20 mouse cellular contexts compared by ENCODE assay signal in genomic region chr11:66344822-66345221, GRCm38 (mm10).
DNase-seq lines count a peak whose midpoint lies in the region; ATAC-seq lines count a peak whose summit lies in the region.
"Had no signal": no experiment of that assay in that cellular context is flagged by ENCODE, and none has a peak within 500 bp of the region (broad histone marks: within the 10 kb centered on the region; RNA-seq: fewer than 3 reads in every experiment).

No protein-coding gene starts in this region.

- ATAC-seq in frontal cortex, adult (ENCODE audit: low TSS enrichment) = peak; percentile 65
- ATAC-seq in lung, embryonic 16.5 days (ENCODE audit: low read depth) = peak; percentile 69; the same call in 1 of the 2 replicates
- ATAC-seq: forebrain, embryonic 16.5 days; hindbrain, postnatal 0 days had no signal

- no peaks in the 10 kb centered on the region for H3K4me1 ChIP-seq in lung, embryonic 16.5 days (replicated peaks; ENCODE audit: control insufficient read depth, insufficient read depth, low read length)
- H3K4me1 ChIP-seq: embryonic facial prominence, embryonic 12.5 days; hindbrain, embryonic 12.5 days had no signal

- H3K27me3 ChIP-seq in lung, embryonic 16.5 days (ENCODE audit: control insufficient read depth, insufficient read depth, low read depth, low read length) = no peaks in the 10 kb centered on the region
- H3K27me3 ChIP-seq: embryonic facial prominence, embryonic 12.5 days; hindbrain, embryonic 12.5 days had no signal

- H3K4me3 ChIP-seq in lung, embryonic 16.5 days (ENCODE audit: low read length) = no peak overlapping the region
- H3K4me3 ChIP-seq: embryonic facial prominence, embryonic 12.5 days; hindbrain, embryonic 12.5 days had no signal

- no peak for DNase-seq in frontal cortex, adult 2 months (ENCODE audit: extremely low spot score in 1 of 2, low spot score in 1 of 2)
- DNase-seq in NIH3T3 (ENCODE audit: low read depth) = peak; percentile 19
- peak; percentile 15 for DNase-seq in lung, postnatal 36 days
- no peak for DNase-seq in left cerebral cortex, adult 9 months (ENCODE audit: low spot score in 2 of 2)
- DNase-seq in retina, postnatal 1 day = no peak
- DNase-seq: adrenal gland, adult 2 months; adrenal gland, postnatal 25 days; cerebellum, adult 11-12 months; cerebellum, adult 9-10 months; cerebellum, postnatal 25 days; gastrocnemius, postnatal 36 days; heart, adult 11 months; heart, postnatal 10 days; heart, postnatal 4 days had no signal

- H3K4me2 ChIP-seq in lung, embryonic 16.5 days (ENCODE audit: low read depth, low read length) = no peak overlapping the region
- H3K4me2 ChIP-seq: embryonic facial prominence, embryonic 12.5 days; hindbrain, embryonic 12.5 days had no signal

- H3K9me3 ChIP-seq in lung, embryonic 16.5 days (ENCODE audit: control insufficient read depth, low read length) = no peaks in the 10 kb centered on the region
- H3K9me3 ChIP-seq: embryonic facial prominence, embryonic 12.5 days; hindbrain, embryonic 12.5 days had no signal

- H3K36me3 ChIP-seq in lung, embryonic 16.5 days (ENCODE audit: control insufficient read depth, insufficient read depth, low read length) = no peaks in the 10 kb centered on the region
- H3K36me3 ChIP-seq: embryonic facial prominence, embryonic 12.5 days; hindbrain, embryonic 12.5 days had no signal

- no peak overlapping the region for H3K27ac ChIP-seq in lung, embryonic 16.5 days (ENCODE audit: low read length)
- H3K27ac ChIP-seq: embryonic facial prominence, embryonic 12.5 days; hindbrain, embryonic 12.5 days; hindbrain, postnatal 0 days had no signal

- 45% methylated on average over 3 of the region's 3 CpGs for WGBS in lung, embryonic 16.5 days

- H3K9ac ChIP-seq in lung, embryonic 16.5 days (ENCODE audit: low read length) = no peak overlapping the region
- H3K9ac ChIP-seq: embryonic facial prominence, embryonic 12.5 days; hindbrain, embryonic 12.5 days had no signal

Comparison
In these comparisons a context has a peak if more than half of its experiments do, and no peak if none do; other contexts are left out.
1. DNase-seq: peak in NIH3T3 (single experiment) and lung, postnatal 36 days (single experiment); none in frontal cortex, adult 2 months (0 of 2), left cerebral cortex, adult 9 months (0 of 2) and retina, postnatal 1 day (single experiment).